Mouse (Mus musculus) neural tube, embryonic 11.5 days (tissue): ENCODE measurements around the gene Map3k14. TPM values are rescaled to one million over a fixed set of nuclear protein-coding genes. Genes with fewer than 3 reads are reported as not detected.

Experiments used
- ATAC-seq: fragments of 200-750 bp; cut with Nextera tagmentation; 2 replicates; pipeline ENCODE4 v1.8.0; 2017; ENCODE audit warnings: moderate number of reproducible peaks, mild to moderate bottlenecking, moderate TSS enrichment, moderate library complexity; ENCODE audit not compliant: insufficient read depth, low FRiP score, low TSS enrichment
- DNase-seq: peaks from one replicate; pipeline ENCODE4 v3.0.0-alpha.2; 2015; ENCODE audit warnings: low spot score
- H3K27ac ChIP-seq: fragments of 300-500 bp; sonication (generic); 2 replicates; pipeline ENCODE4 v1.5.1; 2014; ENCODE audit warnings: low read depth, mild to moderate bottlenecking, low read length
- H3K27me3 ChIP-seq: fragments of 300-500 bp; sonication (generic); 2 replicates; pipeline ENCODE4 v1.6.1; 2014; ENCODE audit warnings: mild to moderate bottlenecking, low read length, mixed read lengths; ENCODE audit not compliant: control insufficient read depth, insufficient read depth
- H3K36me3 ChIP-seq: fragments of 300-500 bp; sonication (generic); 2 replicates; pipeline ENCODE4 v1.6.1; 2014; ENCODE audit warnings: mild to moderate bottlenecking, low read length, moderate library complexity, mixed read lengths; ENCODE audit not compliant: control insufficient read depth, insufficient read depth
- H3K4me1 ChIP-seq: fragments of 300-500 bp; sonication (generic); 2 replicates; pipeline ENCODE4 v1.6.1; 2014; ENCODE audit warnings: low read length, mixed read lengths; ENCODE audit not compliant: control insufficient read depth, insufficient read depth
- H3K4me2 ChIP-seq: fragments of 300-500 bp; sonication (generic); 2 replicates; pipeline ENCODE4 v1.6.1; 2014; ENCODE audit warnings: low read depth, mild to moderate bottlenecking, moderate library complexity
- H3K4me3 ChIP-seq: fragments of 300-500 bp; sonication (generic); 2 replicates; pipeline ENCODE4 v1.5.1; 2014; ENCODE audit warnings: low read depth, low read length
- H3K9ac ChIP-seq: fragments of 300-500 bp; sonication (generic); 2 replicates; pipeline ENCODE4 v1.6.1; 2014; ENCODE audit warnings: mild to moderate bottlenecking, low read length
- H3K9me3 ChIP-seq: fragments of 300-500 bp; sonication (generic); 2 replicates; pipeline ENCODE4 v1.6.1; 2016; ENCODE audit warnings: low read length; ENCODE audit not compliant: control insufficient read depth
- WGBS: fragments of 180-500 bp; shearing (Covaris S2); extraction: QIAGEN DNeasy Blood & Tissue Kit; methylation state at CpG from one replicate; pipeline ENCODE4 v1.1.7; 2014; 5-methylcytosine and 5-hydroxymethylcytosine counted together
- polyA plus RNA-seq: library from polyadenylated mRNA; unstranded; fragments of >200 nt; fragmentation: Nextera tagmentation; extraction: Ambion mirVana; gene quantifications from 2 replicates; pipeline ENCODE4 v1.2.1, GENCODE M21; 2014

The Map3k14 gene
- polyA plus RNA-seq, 1 experiment from 2014 or later, result 2.5 TPM

DNA sequence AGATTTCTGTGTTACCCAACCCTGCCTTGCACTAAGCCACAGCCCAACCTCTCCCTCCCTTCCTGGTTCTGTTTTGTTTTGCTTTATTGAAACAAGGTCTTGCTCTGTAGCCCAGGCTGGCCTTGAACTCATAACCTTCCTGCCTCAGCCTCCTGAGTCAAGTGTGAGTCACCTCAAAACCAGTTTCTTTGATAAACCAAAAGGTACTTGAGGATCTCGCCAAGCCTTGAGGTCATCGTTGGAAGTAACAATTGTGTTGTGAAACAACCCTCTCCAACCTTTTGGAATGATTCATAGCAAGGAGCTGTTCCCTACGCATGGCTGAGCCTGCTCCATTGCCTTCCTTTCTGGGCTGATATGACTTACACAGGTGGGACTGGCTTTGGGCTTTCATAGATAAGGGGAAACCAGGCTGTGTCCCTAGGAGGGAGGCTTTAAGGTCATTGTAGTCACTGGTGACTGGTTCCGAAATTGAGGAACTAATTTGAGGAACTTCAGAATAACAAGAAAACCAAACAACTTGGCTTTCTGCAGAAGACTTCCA is 9.3 kb downstream of the Map3k14 start:
- Histone ChIP-seq H3K9ac (no peak overlapping the region), H3K27ac (no peak overlapping the region), H3K4me1 (peaks cover 3% of the 10 kb centered on the region; the same call in 1 of the 2 replicates), H3K4me2 (no peak overlapping the region), H3K36me3 (no peaks in the 10 kb centered on the region), H3K27me3 (no peaks in the 10 kb centered on the region), H3K4me3 (no peak overlapping the region), H3K9me3 (no peaks in the 10 kb centered on the region)
- DNase-seq, result no peak
- WGBS, result 90% methylated on average over 4 of the region's 4 CpGs
- no peak for ATAC-seq

DNA sequence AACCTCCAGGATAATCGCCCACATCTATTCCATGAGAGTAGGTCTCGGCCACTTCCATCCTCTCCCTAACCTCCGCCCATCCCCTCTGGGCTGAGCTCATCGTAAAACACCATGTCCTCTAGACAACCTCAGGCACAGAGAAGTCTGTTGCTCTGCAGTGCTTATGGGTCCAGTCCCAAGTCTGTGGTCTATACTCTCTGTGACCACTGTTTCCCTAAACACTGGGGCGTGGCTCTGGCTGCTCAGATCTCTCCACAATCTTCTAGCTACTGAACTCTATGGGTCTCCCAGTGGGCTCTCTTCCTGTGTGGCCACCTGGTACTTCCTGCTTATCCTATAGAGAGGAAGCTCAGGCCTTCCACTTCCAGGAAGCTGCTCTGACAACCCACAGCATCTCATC is 13.7 kb downstream of the Map3k14 start:
- no peak for ATAC-seq

DNA sequence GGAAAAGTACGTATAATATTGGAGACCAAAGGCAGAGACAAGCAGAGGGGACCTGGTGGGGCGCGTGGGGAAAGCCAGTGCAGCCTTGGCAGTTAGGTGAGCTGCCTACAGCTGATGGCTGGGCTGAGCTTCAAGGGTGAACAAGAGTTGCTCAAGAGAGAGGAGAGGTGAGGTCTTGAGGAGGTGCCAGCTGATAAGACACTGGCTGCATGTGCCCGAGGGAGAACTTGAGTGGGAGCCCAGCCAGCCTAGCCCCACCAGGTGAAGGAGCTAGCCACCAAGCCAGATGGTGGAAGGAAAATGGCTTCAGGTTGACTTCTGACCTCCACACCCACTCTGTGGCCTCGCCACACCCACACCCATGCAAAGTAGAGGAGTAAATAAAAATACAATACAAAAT is 14.9 kb downstream of the Map3k14 start:
- DNase-seq (no peak), ATAC-seq (no peak)
- H3K36me3 ChIP-seq, result no peaks in the 10 kb centered on the region
- 90% methylated on average over 5 of the region's 5 CpGs for WGBS
- no peak overlapping the region for H3K27ac ChIP-seq
- no peak overlapping the region for H3K4me2 ChIP-seq
- H3K4me3 ChIP-seq, result no peak overlapping the region
- H3K27me3 ChIP-seq, result no peaks in the 10 kb centered on the region
- H3K9ac ChIP-seq, result no peak overlapping the region
- H3K9me3 ChIP-seq, result no peaks in the 10 kb centered on the region
- 0 out of 2 replicates have a peak, but pooled peaks cover 3% of the 10 kb centered on the region for H3K4me1 ChIP-seq

More for the DNA sequence above, 13.7 kb downstream of the Map3k14 start:
- no peaks in the 10 kb centered on the region for H3K27me3 ChIP-seq
- H3K9me3 ChIP-seq, result no peaks in the 10 kb centered on the region
- no peak overlapping the region for H3K4me2 ChIP-seq
- no peak overlapping the region for H3K27ac ChIP-seq
- WGBS, result 81% methylated on average over 5 of the region's 5 CpGs
- no peak overlapping the region for H3K9ac ChIP-seq
- H3K4me3 ChIP-seq, result no peak overlapping the region
- H3K36me3 ChIP-seq, result no peaks in the 10 kb centered on the region
- no peak for DNase-seq
- no peaks in the 10 kb centered on the region for H3K4me1 ChIP-seq

DNA sequence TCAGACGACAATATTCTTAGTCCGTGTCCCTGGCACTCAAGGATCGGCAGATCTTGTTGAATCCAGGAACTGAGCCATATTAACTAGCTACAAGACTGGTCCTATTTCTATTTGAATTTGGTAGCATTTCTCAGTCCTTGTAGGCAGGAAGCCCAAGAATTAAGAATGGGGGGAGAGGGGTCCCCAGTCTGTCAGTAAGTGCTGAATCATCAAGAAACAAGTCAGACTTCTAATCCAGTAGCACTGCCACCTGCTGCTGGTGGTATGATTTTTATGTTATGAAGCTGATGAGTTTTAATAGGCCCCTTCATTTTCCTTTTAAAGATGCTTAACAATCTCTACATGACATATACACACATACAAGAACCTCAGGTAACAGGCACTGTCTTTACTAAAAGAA is 16.9 kb downstream of the Map3k14 start:
- H3K27ac ChIP-seq, result no peak overlapping the region
- no peaks in the 10 kb centered on the region for H3K36me3 ChIP-seq
- DNase-seq (no peak), ATAC-seq (no peak)
- no peak overlapping the region for H3K9ac ChIP-seq
- WGBS, result 94% methylated on average over 3 of the region's 3 CpGs
- H3K4me2 ChIP-seq, result no peak overlapping the region
- H3K27me3 ChIP-seq, result no peaks in the 10 kb centered on the region
- no peaks in the 10 kb centered on the region for H3K9me3 ChIP-seq
- H3K4me3 ChIP-seq, result no peak overlapping the region
- 0 out of 2 replicates have a peak, but pooled peaks cover 3% of the 10 kb centered on the region for H3K4me1 ChIP-seq

- Histone ChIP-seq H3K36me3 (no peaks in the 10 kb centered on the region), H3K27me3 (no peaks in the 10 kb centered on the region), H3K9me3 (no peaks in the 10 kb centered on the region), H3K4me3 (no peak overlapping the region), H3K9ac (no peak overlapping the region), H3K4me2 (no peak overlapping the region), H3K27ac (no peak overlapping the region), H3K4me1 (0 out of 2 replicates have a peak, but pooled peaks cover 3% of the 10 kb centered on the region)
- WGBS, result 77% methylated on average over 6 of the region's 6 CpGs
- ATAC-seq (no peak), DNase-seq (no peak)
Observed at GRCm38 (mm10) chr11:103249509-103249908, 17.8 kb downstream of the Map3k14 start.

DNA sequence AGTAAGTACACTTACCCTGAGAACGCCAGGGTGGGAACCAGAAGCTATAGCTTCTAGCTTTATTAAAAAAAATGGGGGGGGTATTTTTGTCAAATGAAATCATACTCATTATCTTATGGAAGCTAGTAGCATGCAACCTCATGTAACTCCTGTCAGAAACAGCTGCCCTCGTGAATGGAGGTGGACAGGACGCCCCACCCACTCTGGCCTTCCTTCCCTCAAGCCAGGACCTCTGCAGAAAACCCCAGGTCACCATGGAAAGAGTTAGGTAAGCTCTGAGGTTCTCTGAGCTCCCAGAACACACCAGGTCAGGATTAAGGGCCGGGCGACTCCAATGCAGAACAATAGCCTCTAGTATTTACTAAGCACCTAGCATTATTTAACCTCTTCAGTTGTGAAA is 18.4 kb downstream of the Map3k14 start:
- no peaks in the 10 kb centered on the region for H3K36me3 ChIP-seq

GRCm38 (mm10) chr11:103247504-103248177 is 19.6 kb downstream of the Map3k14 start:
- Histone ChIP-seq H3K27ac (no peak overlapping the region), H3K4me1 (0 out of 2 replicates have a peak, but pooled peaks cover 3% of the 10 kb centered on the region), H3K4me3 (no peak overlapping the region), H3K4me2 (no peak overlapping the region), H3K9ac (no peak overlapping the region), H3K27me3 (no peaks in the 10 kb centered on the region), H3K9me3 (no peaks in the 10 kb centered on the region), H3K36me3 (no peaks in the 10 kb centered on the region)
- DNase-seq, result no peak
- 85% methylated on average over 11 of the region's 11 CpGs for WGBS
- ATAC-seq, result no peak

More for the DNA sequence above, 18.4 kb downstream of the Map3k14 start:
- Histone ChIP-seq H3K4me2 (no peak overlapping the region), H3K4me3 (no peak overlapping the region), H3K9me3 (no peaks in the 10 kb centered on the region), H3K27me3 (no peaks in the 10 kb centered on the region), H3K27ac (no peak overlapping the region), H3K4me1 (0 out of 2 replicates have a peak, but pooled peaks cover 3% of the 10 kb centered on the region), H3K9ac (no peak overlapping the region)
- 78% methylated on average over 5 of the region's 5 CpGs for WGBS
- ATAC-seq, result no peak
- DNase-seq, result no peak

DNA sequence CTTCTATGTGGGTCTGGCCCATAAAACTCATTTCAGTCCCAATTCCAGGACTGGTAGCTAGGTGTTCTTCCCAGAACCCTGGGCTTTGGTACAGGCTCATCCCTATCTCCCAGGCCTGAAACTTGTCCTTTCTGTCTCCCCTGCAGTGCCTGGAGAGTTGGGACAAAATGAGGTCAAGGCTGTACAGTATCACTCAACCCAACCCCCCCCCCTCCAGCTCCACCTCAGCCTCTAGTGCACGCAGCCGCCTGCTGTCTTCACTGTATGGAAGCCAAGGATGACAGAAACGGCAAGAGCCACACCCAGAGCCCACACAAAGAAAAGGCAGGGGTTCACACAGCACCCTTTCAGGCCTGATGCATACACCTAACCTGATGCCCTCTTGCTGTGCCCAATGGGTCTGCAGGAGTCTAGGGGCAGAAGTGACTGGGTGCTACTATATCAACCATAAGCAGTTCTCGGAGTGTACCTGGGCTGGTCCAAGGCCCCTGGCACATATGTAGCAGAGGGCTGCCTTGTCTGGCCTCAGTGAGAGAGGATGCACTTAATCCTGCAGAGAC is 20.5 kb downstream of the Map3k14 start:
- H3K4me3 ChIP-seq, result no peak overlapping the region
- DNase-seq, result no peak
- H3K9ac ChIP-seq, result no peak overlapping the region
- no peaks in the 10 kb centered on the region for H3K27me3 ChIP-seq
- H3K9me3 ChIP-seq, result no peaks in the 10 kb centered on the region
- H3K27ac ChIP-seq, result no peak overlapping the region
- WGBS, result 75% methylated on average over 4 of the region's 4 CpGs
- no peak overlapping the region for H3K4me2 ChIP-seq
- no peak for ATAC-seq
- H3K4me1 ChIP-seq, result 0 out of 2 replicates have a peak, but pooled peaks cover 3% of the 10 kb centered on the region
- H3K36me3 ChIP-seq, result no peaks in the 10 kb centered on the region
